Mouse (Mus musculus) naive thymus-derived CD4-positive, alpha-beta T cell, adult 2 months (primary cell): ENCODE data around the gene Invs.
"Not testable (repeated sequence)": the region's sequence is repeated elsewhere in the genome, so short reads cannot be mapped to it uniquely, and the experiment has no call there.

Experiments
- DNase-seq: peaks from one replicate; pipeline ENCODE4 v3.0.0-alpha.2; 2011; ENCODE audit warnings: low read depth

Invs gene

DNA sequence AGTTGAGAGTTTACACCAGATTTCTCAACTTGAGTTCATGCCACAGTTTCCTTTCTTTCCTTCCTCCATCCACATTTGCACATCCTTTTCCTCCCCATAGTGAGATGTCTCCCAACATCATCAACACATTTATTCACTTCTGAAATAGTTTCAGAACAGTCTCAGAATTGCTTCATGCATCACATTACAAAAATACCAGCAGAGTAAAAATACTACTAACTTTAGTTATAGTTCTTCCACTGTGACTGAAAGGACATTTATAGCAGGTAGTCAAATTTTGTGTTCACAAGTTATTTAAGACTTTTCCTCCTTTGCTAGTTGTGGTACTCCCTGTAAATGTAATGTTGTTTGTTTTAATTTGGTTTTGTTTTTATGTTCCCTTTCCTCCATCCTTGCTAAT is 47.6 kb downstream of the Invs start:
- no peak for DNase-seq

DNA sequence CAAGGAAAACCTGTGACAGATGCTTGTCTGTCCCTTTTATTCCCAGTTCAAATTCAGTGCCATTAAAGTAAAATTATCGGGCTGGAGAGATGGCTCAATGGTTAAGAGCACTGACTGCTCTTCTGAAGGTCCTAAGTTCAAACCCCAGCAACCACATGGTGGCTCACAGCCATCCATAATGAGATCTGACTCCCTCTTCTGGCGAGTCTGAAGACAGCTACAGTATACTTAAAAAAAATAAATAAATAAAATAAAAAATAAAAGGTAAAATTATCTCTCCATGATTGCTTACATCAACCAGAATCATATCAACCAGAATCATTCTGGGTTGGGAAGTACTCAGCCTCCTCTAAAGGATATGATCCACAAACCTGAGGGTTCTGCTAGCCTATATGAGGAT is 48.5 kb downstream of the Invs start:
- DNase-seq, result no peak

DNA sequence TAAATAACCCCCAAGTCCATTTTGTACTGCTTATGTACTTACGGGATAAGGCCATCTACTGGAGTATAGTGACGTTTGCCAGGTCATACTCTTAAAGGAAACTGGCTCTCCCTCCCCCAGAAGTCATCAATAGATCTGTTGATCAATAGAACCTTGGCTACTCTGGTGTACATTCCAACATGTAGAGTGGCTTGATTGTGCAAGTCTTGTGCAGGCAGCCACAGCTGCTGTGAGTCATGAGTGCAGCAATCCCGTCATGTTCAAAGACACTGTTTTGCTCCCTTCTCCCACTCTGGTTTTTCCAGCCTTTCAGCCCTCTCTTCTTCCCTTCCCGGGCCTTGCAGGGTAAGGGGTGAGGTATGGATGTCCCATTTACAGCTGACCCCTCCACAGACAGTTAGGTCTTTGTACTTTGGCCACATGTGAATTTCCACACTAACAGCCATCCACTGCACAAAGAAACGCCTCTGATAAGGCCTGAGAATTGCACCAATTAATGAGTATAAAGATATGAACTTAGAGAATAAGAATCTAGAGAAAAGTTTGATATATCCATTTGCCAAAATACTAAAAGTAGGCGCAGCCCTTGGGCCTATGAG is 53.0 kb downstream of the Invs start:
- DNase-seq, result no peak

DNA sequence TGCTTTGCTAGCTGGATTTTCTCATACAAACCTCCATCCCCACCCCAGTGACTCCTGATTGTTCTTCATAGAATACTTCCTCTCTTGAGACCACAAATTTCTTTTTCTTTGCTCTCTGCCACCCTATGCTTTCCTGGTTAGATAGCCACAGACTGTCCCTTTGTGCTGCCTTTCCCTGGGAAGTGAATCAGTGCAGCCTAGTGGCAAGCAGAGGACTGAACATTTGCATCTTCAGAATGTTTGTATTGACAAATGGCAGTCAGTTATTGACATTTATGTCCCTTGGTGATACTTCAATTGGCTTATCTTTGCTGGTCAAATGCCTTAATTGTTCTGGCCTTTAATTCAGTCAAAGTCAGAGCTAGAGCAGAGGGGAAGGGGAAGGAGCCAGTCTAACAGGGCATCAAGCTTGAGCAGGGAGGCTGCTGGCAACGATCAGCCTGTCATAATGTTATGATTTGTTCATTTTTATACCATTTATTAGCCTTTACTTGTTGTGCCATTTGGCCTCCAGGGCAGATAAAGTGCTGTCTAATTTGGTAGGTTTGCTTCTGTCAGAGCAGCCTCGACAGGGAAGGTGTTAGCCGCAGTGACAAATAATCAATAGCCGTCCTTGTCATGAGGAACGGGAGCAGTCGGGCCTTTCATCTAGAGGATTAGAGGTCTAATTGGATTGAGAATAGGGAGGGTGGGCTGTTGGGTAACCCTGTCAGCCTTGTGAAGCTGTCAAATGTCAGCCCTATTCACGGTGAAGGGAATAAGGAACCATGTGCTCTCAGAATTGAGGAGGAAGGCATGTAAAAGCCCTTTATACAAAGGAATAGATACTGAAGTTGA is 55.6 kb downstream of the Invs start:
- DNase-seq, result no peak

DNA sequence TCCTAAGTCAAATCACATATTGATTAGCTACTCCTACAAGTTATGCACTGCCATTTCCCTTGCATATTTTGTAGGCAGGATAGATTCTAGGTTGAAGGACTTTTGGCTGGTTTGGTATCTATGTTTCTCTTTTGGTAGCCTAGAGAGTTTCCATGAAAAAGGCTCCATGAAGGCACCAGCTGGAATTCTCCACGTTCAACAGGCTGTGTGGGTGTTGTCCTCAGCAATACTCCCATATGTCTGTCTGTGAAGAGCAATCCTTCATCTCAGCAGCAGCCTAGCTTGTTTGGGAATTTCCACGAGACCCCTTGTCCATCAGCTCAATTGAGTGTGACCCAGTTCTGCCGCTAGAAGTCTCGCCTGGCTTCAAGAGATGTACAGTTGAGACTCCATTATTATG is 63.1 kb downstream of the Invs start:
- DNase-seq, result no peak

GRCm38 (mm10) chr4:48362367-48362766 is 82.8 kb downstream of the Invs start:
- no peak for DNase-seq

- no peak for DNase-seq
These were observed 91.5 kb downstream of the Invs start for GRCm38 (mm10) chr4:48371037-48371436.

DNA sequence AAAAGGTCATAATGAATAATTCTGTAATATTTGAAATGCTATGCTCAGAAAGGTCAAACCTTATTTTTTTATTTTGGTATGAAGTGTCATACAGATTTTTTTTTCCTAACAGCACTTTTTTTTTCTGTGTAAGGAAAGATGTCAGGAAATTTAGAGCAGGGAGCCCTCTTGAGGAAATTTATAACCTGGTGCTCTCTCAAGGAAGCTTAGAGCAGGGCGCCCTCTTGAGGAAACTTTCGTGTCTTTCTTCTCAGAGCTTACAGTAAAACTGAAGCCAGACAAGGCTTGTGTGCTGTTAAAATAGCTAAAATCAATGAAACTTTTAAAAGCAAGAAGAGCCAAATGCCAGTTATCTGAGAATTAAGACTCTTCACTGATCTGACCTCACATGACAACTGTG is 101.4 kb downstream of the Invs start:
- DNase-seq, result peak; percentile 66

- no peak for DNase-seq
These were observed 102.9 kb downstream of the Invs start for GRCm38 (mm10) chr4:48382506-48382905.

DNA sequence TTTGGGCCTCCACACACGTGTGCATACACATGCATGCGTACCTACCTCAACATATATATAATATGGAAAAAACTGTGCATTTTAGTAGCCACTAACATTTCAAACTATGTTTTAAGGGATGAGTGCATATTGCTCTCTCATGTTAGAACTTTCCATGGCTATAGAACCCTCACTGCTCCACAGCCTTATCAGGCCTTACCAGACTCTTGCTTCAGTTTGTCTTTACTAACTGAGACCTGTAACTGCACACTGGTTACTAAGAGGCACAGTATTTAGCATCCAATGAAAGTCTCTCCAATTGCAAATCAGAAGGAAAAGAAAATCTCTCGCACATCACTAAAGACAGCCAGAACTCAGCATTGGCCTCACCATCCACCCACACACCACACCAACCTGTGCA is 117.4 kb downstream of the Invs start:
- DNase-seq, result no peak

GRCm38 (mm10) chr4:48403066-48403640 is 123.6 kb downstream of the Invs start:
- DNase-seq, result no peak

DNA sequence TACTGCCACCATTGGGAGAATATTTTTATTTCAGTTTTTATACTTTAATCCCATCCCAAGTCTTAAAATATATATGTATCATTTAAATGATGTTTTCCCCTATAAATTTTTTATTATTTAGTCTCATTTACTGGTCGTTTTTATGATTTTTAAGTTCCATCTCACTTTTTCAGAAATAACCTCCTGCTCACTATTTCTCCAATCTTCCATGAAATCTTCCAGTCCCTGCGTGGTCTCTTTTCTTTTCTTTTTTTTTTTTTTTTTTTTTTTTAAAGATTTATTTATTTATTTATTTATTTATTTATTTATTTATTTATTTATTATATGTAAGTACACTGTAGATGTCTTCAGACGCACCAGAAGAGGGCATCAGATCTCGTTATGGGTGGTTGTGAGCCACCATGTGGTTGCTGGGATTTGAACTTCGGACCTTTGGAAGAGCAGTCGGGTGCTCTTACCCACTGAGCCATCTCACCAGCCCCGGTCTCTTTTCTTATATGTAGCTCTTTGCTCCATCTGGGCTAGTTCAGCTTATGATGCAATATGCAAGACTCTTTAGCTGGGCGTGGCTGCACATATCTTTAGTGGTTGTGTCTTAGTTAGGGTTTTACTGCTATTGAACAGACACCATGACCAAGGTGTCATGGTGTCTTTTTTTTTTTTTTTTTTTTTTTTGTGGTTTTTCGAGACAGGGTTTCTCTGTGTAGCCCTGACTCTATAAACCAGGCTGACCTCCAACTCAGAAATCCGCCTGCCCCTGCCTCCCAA is 126.3 kb downstream of the Invs start:
- DNase-seq, result not testable (repeated sequence)

DNA sequence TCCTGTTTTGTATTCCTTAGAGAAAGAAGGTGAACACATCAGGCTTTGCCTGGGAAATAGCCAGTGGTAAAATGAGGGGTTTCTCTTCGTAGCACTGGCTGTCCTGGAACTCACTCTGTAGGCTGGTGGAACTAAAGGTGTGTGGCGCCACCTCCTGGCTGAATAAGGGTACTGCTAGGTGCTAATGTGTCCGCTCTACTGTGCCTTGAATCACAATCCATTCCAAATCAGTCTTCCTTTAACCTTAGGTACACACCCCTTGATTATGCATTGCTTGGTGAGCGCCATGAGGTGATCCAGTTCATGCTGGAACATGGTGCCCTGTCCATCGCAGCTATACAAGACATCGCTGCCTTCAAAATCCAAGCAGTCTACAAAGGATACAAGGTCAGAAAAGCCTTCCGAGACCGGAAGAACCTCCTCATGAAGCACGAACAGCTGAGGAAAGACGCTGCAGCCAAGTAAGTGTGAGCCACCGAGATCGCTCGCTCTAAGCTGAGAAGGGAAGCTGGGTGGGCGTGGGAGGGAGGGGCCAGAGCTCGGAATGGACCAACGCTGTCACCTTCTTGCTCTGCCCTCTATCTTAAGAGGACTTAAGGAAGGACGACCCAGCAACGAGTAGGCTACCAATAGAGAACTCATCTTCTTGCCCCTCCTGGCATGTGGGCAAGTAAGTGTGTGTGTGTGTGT is 127.9 kb downstream of the Invs start:
- peak; percentile 68 for DNase-seq

- DNase-seq, result no peak
These were observed 133.9 kb downstream of the Invs start for GRCm38 (mm10) chr4:48413473-48413872.

- no peak for DNase-seq
These were observed 136.3 kb downstream of the Invs start for GRCm38 (mm10) chr4:48415838-48416335.

DNA sequence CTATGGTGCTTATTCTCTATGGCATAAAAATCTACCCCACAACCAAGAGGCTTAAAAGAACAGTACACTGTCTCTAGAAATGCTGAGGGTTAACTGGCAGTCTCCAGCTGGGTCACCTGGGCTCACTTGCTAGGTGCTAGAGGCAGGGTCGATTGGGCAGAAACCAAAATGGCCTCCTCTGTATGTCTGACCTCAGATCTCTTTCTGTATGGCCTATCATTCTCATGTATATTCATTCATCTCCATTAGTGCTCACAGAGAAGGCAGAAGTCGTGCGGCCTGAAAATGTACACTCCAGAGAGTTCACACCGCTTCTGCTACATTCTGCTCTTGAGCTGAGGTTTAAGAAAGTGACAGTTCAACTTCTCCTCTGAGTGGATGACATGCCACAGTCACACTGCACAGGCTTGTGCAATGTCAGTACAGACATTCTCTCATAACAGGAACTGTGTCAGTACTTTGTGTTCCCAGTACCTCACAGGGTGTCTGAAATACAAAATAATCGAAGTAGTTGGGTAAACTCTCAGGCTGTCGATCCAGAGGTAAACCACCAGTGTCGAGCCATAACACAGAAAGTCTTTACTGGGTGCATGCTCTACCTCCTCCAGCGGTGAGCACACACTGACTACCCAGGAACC is 139.4 kb downstream of the Invs start:
- DNase-seq, result no peak

- no peak for DNase-seq
These were observed 143.1 kb downstream of the Invs start for GRCm38 (mm10) chr4:48422633-48423032.

DNA sequence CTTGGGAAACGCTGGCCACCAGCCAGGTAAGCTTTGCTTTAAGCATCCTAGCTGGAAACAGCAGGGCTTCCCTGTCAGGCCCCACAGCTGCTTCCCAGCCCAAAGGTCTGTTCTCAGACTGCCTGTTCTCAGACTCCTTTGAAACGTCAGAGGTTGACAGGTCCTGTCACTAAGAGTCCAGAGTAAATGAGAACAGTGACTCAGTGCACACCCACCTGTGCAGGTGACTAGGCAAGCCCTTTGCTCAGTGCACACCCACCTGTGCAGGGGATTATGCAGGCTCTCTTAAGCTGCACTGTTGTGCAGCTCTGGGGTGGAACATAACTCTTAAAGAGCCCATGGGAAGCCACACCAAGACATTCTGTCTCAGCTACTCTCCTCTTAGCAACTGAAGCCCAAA is 144.2 kb downstream of the Invs start:
- no peak for DNase-seq

GRCm38 (mm10) chr4:48427413-48427812 is 147.9 kb downstream of the Invs start:
- no peak for DNase-seq

GRCm38 (mm10) chr4:48428054-48428453 is 148.5 kb downstream of the Invs start:
- no peak for DNase-seq

- DNase-seq, result no peak
These were observed 174.7 kb downstream of the Invs start for GRCm38 (mm10) chr4:48454106-48454773.
